Mouse (Mus musculus) cerebellum, adult 11-12 months (tissue): Measurements from ENCODE around the gene Acvr1.

Source experiments
- DNase-seq: peaks from one replicate; pipeline ENCODE4 v3.0.0; 2022

The Acvr1 gene

DNA sequence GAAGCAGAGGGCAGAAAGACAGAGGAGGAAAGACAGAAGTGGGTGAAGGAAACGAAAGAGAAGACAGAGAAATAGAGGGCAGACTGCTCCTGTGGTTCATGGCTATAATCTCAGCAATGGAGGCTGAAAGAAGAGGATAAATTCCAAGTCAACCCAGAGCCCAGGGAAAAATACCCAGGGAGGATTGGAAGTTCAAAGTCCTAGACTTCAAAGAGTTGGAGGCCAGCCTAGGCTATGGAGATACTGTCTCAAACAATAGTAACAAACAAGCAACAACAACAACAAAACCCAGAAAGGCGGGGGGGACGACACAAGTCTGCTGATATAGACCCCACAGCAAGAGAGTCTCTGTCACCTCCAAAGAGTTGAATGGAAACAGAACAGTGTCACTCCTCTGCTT, 14.7 kb downstream of the Acvr1 start:
- DNase-seq: no peak

DNA sequence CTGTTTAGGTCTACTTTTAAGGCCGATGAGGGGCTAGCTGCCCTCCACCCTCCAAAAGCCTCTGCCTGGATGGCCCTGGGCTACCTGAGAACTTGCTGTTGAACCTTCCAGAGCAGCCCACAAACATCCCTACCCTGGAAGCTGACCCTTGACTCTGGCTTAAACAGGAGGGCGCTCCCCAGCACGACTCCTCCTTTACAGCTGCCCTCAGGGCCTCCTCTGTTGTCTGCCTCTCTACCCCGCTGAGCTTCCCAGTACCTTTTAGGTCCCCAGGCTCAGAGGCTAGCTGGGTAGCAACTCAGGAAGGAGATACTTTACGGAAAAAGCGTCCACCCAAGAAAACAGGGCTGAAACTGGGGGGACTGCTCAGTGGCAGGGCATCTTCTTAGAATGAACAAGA, 15.1 kb downstream of the Acvr1 start:
- no peak for DNase-seq

DNA sequence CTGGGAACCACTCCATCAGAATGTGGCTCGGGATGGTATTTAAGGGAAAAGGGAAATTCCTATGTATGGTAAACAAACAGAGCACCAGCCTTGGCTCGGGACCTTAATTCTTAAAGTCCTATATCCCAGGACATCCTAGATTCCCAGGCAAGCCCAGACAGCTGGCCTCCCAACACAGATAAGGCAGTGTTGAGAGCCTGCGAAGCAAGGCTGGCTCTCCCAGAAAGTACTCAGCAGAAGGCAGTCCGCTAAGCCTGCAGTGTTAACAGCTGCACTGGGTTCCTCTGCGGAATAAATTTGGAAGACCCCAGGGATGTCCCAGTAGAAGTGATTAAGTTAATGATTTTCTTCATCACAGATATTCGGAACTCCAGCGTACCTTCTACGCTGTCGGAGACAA, 16.5 kb downstream of the Acvr1 start:
- no peak for DNase-seq

- no peak for DNase-seq
Measured at GRCm38 (mm10) chr2:58549960-58550359, 17.0 kb downstream of the Acvr1 start.

- no peak for DNase-seq
Measured at GRCm38 (mm10) chr2:58548943-58549342, 18.0 kb downstream of the Acvr1 start.

GRCm38 (mm10) chr2:58546264-58546663, 20.7 kb downstream of the Acvr1 start:
- no peak for DNase-seq

DNA sequence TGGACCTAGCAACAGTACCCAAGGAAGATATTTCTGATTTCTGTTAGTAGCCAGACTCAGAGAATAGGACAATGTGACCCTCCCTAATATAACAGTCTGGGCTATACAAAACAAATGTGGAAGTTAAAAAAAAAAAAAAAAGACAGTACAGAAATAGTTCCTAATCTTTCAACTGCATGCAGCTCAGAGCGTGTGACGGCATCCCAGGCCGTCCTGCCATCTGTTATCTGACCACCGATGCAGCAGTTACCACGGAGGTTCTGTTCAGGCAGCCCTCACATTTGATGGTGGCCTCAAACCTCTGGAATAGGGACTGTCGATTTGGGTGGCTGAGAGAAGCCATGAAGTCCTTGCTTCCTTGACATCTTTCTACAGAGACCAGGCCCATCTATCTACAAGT, 22.6 kb downstream of the Acvr1 start:
- DNase-seq: no peak

DNA sequence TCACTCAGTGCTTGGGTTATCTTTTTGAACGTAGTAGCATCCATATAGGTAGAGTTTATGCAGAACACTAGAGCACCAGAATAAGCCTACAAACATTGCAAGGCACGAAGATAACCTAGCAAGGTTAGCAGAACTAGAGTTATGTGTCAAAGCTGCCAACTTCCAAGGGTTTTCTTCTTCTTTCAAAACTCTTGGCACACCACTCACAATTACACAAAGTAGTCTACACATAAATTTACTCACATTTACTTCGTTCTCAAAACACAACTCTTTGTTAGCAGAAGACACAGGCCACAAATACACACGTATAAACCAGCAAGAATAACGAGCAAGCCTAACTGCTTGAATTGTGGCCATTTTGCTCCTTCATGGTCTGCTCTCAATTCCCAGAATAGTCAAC, 23.7 kb downstream of the Acvr1 start:
- no peak for DNase-seq

- no peak for DNase-seq
Measured at GRCm38 (mm10) chr2:58538196-58538595, 28.8 kb downstream of the Acvr1 start.

DNA sequence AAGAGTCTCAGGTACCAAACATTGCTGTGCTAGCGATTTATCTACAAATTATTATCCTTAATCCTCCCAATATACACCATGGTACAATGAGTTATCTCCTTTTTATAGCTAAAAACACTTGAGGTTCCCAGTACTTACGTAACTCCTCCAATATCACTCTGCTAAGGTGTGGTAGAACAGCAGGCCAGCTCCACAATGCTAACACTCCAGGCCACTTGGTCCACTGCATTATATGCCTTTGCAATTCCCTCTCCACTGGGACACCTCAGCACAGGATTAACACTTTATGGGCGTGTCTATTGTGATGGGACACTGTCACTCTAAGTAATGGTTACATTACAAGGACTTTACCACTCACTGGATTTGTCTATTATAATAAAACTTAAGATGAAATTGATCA, 30.2 kb downstream of the Acvr1 start:
- DNase-seq: no peak

GRCm38 (mm10) chr2:58535233-58535632, 31.7 kb downstream of the Acvr1 start:
- DNase-seq: no peak

DNA sequence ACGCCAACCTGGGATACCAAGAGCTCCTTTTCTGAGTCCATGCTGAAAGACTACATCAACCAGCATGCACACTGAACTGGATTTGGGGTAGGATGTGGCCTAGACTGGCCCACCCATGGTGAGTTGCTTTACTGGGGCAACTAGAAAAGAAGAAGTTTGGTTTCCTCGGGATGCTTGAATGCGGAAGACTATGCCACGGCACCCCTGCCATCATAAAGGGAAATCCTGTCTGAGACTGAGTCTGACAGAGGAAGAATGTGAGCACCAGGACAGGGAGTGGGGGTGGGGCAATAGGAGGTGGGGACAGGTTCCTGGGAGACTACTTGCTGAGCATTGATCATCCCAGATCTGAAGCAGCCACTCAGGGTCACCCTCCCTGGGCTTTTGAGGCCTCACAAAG, 32.6 kb downstream of the Acvr1 start:
- no peak for DNase-seq

GRCm38 (mm10) chr2:58533521-58534001, 33.4 kb downstream of the Acvr1 start:
- DNase-seq: peak; percentile 77

DNA sequence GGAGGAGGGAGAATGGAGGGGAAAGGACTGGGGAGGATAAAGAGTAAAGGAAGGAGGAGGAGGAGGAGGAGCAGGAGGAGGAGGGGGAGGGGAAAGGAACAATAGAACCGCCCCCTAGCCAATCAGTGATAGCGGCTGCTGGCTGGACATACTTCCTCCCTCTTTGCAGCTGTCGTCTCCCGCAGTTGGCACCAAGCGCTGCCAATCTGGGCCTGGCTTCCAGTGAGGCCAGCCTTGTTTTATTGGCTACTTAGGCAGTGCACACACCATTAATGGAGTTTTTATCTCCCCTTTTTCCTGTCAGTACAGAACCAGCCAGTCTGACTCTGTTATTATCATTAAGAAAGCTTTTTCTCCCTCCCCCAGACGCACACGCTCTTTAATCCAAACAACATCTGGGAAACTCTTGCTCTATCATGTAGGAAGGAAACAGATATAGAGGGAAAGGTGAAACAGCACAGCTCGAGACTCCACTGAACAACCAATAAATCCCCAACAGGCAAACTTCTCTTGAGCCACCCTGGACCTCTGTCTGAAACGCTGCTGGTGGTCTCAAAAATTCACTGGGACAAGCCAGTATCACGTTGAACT, 34.6 kb downstream of the Acvr1 start:
- peak; percentile 56 for DNase-seq

- no peak for DNase-seq
Measured at GRCm38 (mm10) chr2:58530521-58530920, 36.4 kb downstream of the Acvr1 start.

DNA sequence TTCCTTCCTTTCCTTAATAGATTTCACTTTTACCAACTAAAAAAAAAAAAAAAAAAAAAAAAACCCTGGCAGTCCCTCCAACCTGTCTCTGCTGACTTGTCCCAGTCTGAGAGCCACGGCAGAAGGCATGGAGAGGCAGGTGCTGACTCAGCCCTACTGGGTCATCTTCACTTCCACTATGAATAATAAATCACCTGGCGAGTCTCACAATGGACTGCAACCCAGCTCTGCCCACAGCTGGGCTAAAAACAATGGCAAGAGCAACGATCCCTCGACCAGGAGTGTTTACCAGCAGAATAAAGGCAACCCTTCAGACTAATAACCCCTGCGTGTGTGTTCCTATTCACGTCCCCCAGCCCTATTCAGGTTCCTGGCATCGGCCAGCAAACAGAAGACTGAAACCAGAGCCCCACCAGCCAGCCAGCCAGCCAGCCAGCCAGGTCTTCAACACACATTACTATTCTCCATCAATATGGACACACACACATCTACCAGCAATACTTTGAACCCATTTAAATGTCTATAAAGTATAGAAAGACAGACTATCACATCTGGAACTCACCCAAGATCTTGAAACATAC, 37.0 kb downstream of the Acvr1 start:
- DNase-seq: peak; percentile 37

GRCm38 (mm10) chr2:58529384-58529783, 37.6 kb downstream of the Acvr1 start:
- no peak for DNase-seq

- no peak for DNase-seq
Measured at GRCm38 (mm10) chr2:58527786-58528185, 39.2 kb downstream of the Acvr1 start.

DNA sequence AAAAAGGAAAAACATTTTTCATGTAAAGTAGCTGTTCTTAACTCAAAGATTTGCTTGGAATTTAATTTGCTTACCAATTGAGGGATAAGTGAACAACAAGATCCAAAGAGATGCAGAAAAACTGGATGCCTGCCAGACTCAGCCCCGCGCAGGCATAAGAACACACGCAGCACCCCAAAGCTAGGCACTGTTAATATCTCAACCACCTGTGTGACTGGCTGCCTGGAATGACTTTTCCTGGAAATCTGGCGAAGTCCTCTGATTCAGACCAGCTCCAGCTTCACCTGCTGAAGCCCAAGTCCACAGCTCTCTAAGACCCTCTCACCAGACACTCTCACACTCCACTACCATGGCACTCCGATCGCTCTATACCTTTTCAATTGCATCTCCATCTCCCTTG, 42.6 kb downstream of the Acvr1 start:
- no peak for DNase-seq

GRCm38 (mm10) chr2:58523894-58524293, 43.1 kb downstream of the Acvr1 start:
- no peak for DNase-seq

DNA sequence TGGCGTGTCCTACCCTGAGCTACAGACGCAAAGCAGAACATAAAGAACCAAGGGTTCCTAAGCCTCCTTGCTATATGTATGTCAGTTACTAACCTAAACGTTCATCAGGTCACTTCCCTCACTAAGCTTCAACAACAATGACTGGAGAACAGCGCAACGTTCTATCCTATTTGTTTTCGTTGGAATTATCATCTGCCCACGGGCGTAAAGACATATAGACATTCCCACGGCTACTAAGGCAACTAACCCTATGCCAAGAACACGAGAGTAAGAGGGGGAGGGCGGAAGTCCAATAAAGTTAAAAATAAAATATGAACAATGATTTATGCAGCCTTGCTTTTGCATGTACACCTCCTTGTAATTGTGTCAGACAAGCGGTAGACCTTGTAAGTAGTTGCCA, 43.9 kb downstream of the Acvr1 start:
- DNase-seq: no peak

DNA sequence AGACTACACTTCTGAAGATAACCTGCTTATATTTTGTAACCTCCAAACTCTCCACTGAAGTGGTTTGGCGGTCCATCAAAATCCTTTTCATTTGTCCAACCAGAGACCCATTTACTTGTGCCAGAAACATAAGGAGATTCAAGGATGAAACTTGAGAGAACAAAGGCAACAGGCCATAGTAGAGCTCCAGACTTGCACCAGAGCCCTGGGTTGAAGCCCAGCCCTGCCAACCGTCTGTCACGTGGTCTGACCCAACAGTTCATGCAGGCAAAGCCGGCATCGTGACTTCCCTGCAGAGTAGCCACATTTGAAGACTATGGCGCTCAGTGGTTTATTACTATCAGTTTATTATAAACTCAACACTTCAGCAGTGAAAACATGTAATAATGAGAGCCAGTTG, 45.3 kb downstream of the Acvr1 start:
- no peak for DNase-seq

- no peak for DNase-seq
Measured at GRCm38 (mm10) chr2:58520727-58521126, 46.2 kb downstream of the Acvr1 start.

GRCm38 (mm10) chr2:58518517-58518916, 48.4 kb downstream of the Acvr1 start:
- DNase-seq: no peak

- DNase-seq: no peak
Measured at GRCm38 (mm10) chr2:58516920-58517319, 50.0 kb downstream of the Acvr1 start.
